Mouse (Mus musculus): ENCODE measurements at regions not wholly inside any gene's neighbourhood (a gene's known extent, or its start where the extent isn't known, plus 50 kb on each side); places are given as distances from the start of the nearest gene placed in this dataset.

DNA sequence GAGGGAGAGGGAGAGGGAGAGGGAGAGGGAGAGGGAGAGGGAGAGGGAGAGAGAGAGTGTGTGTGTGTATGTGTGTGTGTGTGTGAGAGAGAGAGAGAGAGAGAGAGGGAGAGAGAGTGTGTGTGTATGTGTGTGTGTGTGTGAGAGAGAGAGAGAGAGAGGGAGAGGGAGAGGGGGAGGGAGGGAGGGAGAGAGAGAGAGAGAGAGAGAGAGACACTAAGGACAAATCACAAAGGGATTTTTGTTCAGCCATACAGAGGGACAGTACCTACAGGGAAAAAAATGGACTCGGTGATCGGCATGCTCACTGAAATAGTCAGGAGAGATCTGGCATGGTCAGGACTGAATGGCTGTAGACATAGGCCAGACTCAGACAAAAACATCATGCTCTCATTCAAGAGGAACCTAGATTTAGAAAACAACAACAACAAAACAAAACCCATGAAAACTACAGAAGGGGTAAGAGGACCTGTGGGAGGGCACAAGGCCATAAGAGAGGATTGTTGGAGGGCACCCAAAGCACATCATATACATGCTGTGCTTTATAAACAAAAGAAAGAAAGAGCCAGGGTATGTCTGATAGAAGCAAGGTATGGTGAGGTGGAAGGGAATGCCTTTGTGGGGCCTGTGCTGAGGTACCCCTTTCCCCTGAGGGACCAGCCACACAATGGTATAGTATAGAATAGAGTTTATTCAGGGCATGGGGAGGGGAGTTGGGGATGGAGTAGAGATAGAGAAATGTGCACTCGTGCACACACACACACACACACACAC is 127.0 kb upstream of the Med14 start:
- DNase-seq: no peak

DNA sequence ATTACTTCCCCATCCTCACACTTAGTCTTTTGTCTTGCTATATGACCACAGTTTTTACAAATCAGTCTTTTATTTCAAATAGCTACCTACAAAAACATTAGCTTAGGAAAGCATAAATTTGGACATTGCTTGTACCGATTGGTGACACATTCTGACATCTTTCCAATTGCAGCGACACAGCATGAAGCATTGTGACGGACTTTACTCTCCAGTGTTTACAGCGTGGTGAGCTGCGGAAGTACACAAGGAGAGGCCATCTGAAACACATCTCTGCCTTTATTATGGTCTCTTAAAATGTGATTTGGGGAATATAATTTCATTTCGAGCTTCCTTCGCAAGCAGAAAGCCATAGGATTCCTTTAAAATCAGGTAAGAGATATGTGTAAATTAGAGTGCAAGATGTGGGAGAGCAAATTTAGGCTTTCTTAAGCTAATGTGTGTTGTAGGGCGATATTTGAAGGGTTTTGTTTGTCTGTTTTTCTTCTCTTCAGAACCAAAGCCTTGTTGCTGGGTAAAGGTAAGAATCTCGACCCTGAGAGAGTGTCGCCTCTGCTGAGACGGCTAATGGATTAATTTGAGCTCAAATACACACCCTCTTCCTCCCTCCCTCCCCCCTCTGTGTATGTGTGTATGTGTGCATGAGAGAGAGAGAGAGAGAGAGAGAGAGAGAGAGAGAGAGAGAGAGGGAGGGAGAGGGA is 126.3 kb upstream of the Med14 start:
- no peak for DNase-seq

DNA sequence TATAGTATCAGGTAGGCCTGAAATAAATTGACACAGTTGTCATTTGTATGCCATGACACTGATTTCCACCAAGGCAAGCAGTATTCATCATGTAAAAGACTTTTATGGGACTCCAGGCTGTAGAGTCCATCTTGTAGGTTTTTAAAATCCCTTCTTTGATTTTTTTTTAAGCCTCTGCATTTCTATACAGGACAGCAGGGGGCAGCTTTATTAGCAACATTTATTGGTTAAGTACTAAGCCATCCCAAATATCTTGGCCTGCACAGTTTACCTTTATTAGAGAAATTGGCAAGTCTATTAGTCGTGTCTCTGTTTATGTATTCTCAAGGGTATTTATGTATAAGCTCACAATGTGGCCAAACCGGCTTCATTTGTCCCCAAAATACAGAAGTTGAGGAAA is 125.6 kb upstream of the Med14 start:
- DNase-seq: no peak

DNA sequence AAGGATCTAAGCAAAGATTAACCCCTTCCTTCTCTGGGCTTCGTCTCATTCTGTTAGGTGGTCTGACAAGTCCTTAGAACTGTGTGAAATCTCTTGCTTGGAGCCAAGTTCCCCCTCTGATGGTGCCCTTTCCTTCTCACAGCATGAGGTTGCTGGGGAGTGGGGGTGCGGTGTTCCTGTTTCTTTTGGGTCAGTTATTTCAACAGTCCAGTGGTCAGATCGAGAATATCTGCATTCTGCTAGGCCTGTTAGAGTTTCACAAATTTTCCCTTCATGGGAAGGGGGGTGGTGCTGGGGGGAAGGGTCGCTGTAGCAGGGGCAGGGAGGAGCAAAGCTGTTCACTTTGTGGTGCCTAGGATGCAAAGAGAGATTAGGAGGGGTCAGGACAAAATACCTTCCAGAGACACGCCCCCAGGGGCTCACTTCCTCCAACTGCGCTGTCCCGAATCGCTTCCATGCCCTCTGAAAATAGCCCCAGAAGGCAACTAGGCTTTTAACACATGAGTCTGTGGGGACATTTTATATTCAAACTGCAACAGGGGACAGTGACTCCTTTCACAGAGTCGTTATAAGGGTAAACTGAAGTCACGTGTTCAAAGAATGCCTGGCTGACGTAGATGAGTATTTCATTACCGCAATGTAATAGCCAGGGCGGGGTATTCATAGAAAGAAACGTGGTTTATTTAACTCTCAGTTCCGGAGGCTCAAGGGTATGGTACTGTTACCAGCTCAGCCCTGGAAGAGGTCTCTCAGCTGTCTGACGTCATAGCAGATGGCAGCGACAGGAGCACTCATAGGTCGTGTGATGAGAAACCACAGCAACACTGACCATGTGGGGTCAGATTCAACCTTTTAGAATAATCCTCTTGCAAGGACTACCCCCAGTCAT is 124.5 kb upstream of the Med14 start:
- DNase-seq: peak; percentile 6

DNA sequence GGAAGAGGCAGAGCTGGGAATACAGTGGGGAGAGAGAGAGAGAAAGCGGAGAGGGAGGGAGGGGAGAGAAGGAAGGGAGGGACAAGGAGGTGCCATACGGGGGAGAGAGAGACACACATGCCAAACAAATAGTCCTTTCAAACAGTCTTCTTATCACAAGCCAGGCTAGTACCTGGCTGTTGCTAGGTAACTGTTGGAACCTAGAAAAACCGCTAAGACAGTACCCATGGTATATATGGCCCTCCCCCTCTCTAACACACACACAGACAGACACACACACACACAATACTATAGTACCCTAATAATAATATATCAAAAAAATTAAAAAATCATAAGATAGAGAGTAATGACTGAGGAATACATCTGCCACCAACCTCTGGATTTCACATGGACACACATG is 117.4 kb upstream of the Med14 start:
- no peak for DNase-seq

DNA sequence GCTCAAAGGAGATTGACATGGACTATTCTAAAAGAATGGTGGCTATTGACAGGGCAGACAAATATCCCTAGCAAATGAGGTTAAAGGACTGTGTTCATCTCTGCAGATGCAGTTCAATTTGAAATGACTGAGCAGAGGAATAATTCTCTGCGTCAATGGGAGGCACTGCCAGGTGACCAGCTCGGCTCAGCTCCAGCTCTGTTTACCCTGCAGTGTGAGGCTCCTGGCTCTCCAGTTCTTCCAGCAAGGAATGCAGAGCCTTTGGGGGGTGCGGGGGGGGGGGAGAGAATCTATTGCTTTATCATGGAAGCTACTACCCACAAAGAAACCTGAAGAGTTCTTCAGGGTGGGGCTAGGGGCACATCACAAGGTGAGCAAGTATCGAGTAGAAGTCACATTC is 115.6 kb upstream of the Med14 start:
- DNase-seq: no peak

DNA sequence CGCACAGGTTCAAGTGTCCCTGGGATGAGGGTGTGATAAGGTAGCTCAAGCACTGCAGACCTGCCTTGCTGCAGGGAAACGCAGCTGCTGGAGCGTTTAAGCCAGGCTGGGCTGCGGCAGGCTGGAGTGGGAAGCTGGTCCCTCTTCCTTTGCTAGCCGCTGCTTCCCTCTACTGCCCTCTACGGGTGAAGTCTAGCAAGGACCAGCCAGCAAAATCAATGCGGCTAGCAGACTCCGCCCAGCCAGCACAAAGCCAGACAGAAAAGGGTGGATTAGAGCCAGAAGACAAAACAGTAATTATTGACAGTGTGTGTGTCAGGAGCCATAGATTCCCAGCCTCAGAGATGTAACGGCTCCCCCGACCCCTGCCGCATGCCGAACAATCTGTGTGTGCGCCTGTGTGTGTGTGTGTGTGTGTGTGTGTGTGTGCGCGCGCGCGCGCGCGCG is 111.8 kb upstream of the Med14 start:
- DNase-seq: peak; percentile 88

DNA sequence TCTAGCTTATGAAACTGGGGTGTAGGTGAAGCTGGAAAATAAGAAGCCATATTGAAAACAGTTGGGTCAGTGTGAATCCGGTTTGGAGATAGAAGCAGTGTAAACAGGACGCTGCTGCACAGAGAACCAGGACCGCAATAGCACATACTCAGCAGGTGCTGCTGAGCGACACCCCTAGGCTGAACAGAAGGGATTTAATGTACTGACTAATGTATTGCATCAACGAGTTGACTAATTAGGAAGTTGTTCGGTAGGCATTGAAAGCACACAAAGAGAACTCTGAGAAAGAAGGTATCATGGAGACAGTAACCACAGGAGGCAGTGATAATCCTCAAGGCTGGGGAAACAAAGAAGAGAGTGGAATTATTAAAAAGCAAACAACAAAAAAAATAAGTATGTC is 111.4 kb upstream of the Med14 start:
- DNase-seq: no peak

DNA sequence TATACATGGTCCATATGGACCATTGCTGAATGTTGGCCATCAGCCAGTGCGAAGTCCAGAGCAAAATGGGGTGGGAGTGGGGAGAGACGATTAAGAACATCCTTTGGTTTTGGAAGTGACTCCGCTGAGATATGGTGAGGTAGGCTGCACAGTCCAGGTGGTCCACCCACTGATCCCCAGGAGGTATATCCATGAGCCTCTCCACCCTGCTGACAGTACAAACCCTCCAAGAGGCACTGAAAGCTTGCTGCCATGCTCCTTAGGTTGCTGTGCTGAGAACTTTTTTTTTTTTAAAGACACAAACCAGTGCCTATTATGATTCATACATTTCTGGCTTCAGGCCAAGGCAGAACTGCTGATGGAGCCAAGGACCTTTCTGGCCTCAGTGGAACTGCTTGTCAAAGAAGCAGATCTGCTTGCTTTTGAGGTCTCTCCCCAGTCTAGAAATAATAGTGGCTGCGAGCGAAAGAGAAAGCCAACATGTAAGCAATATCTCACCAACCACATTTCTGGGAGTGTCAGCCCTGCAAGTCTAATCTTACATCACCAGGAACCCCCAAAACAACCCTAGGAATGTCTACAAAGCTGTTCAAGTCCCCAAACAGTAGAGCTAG is 105.1 kb upstream of the Med14 start:
- DNase-seq: no peak

DNA sequence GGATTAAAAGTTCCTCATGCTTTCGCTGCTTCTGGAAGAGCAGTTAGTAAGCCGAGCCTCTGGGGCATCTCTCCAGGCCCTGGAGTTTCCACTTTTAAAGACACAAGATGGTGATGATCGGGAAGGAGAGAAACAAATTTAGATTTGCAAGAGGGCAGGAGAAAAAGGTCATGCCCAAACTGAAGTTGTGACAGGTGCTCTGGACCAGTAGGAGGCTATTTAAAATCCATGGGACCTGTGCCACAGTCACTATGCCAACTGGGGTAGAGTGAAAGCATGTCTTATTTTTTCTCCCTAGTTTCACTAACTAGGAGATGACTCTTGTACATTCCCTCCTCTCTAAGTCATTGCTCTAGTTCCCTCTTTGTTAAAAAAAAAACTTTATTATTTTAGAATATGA is 104.3 kb upstream of the Med14 start:
- no peak for DNase-seq

DNA sequence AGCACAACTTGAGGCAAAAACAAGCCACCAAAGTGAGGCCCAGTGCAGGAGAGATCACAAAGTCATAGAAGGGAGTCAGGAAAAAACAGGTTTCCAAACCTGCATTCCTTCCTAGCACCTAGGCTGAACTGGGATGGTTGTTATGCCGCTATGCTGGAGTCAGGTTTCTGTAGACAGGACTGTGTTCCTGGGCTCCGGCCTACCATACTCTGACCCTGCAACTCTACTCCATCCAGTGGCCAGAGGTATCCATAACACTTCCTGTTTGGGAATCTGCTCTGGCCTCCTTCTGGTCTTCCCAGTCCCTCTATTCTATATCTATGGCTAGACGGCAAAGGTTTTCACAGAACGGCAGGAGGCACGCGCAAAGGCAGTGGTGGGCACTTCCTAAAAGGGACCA is 98.3 kb upstream of the Med14 start:
- DNase-seq: peak; percentile 43

DNA sequence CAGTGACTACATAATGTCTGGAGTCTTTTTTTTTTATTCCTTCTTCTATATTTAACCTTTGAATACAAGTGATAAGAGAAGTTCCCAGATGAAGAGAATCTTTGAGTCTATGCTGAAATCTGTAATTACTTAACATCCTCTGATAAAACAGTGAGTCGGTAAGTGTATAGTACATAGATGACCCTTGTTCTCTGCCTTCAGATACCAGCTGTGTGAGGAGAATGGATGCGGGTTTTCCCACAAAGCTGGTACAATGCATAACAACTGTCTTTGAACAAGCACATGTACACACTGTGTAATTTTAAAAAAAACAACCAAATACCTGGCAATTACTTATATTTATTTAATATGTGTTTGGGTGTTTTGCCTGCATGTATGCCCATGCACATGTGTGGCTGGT is 96.9 kb upstream of the Med14 start:
- DNase-seq: no peak

DNA sequence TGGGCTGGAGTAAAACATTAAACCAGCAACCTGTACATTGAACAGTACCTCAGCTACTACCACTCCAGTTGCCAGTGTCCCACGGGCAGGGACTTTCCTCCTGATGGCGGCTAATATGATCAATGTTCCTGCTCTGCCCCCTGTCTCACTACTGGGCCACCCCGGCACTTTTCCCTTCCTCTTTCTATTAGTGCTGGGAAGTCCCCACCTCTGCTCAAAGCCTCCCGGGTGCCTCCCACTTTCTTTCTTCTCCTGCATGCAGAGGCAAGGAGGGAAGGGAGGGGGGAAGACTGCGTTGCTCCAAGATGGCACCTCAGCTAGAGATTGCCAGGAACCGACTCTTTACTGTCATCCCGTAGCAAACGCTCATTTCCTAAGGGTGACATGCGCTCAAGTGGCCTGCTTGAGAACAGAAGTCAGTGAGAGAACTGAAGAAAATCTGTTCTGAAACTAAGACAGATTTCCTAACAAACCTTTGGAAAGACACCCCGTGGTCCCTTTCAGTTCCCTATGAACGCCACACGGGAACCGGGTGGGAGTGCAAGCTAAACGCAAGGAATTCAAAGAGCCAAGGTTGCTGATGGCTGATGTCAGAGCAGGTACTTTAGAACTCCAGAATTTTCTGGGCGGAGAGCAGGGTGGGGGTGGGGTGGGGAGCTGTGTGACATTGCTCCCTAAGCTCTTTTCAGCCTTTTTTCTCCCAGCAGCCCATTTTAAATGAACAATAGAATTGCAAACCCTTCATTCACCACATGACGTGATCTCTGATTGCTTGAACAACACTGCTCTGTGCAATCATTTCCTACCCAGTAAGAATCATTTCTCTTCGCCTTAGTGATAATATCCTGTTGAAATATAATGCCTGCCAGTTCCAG is 96.2 kb upstream of the Med14 start:
- peak; percentile 65 for DNase-seq

DNA sequence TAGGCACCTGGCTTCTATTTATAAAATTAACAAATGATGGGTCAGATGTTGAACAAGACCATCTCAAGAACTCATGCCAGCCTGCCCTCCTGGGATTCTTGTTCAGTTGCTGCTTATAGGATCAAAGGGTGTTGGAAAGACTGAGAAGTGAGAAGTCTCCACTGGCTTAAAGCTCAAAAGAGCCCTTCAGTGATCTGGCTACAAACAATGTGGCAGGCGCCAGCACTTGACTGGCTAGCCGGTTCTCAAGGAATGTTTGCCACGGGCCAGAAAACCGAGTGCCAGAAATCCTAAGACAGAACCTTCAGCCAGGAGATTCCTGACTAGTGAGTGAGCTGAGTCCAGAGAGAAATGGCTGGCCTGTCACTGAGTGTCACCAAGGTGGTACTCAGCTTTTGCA is 93.6 kb upstream of the Med14 start:
- peak; percentile 64 for DNase-seq

DNA sequence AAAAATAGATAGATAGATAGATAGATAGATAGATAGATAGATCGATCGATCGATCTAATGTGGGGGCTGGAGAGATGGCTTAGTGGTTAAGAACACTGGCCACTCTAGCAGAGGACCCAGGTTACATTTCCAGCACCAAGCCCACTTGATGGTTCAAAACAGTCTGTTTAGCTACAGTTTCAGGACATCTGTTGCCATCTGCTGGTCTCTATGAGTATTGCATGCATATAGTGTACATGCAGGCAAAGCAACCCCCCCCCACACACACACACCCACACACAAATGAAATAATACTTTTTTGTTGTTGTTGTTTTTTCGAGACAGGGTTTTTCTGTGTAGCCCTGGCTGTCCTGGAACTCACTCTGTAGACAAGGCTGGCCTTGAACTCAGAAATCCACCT is 89.8 kb upstream of the Med14 start:
- peak; percentile 46 for DNase-seq

DNA sequence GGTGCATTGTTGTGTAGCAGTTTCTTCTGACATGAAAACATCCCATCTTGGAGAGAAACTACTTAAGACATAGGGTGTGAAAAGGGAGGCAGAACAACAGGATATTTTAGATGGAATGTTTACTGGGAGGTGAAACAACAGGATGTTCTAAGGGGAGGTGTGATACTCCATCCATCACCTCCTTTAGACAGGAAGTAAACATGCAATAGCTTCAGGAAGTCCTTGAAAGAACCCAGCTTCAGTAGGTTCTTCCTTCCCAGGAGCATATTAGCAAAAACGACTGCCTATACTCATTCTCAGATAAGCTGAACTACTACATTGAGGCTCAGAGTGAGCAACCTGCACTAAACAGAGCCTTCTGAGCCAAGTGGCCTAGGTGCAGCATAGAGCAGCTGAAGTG is 82.6 kb upstream of the Med14 start:
- DNase-seq: no peak

DNA sequence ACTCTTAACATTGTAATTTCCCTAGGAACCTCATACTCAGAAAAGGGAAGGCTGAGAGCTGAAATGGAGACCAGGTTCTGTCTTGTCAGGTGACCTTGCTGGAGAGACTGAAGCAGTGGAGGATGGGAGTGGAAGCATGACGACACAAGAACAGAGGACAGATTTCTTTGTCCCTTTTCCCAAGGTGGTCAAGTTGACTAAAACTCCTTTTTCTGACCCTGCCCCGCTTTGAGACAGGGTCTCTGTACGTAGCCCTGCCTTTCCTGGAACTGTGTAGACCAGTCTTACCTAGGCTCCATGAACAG is 79.1 kb upstream of the Med14 start:
- no peak for DNase-seq

DNA sequence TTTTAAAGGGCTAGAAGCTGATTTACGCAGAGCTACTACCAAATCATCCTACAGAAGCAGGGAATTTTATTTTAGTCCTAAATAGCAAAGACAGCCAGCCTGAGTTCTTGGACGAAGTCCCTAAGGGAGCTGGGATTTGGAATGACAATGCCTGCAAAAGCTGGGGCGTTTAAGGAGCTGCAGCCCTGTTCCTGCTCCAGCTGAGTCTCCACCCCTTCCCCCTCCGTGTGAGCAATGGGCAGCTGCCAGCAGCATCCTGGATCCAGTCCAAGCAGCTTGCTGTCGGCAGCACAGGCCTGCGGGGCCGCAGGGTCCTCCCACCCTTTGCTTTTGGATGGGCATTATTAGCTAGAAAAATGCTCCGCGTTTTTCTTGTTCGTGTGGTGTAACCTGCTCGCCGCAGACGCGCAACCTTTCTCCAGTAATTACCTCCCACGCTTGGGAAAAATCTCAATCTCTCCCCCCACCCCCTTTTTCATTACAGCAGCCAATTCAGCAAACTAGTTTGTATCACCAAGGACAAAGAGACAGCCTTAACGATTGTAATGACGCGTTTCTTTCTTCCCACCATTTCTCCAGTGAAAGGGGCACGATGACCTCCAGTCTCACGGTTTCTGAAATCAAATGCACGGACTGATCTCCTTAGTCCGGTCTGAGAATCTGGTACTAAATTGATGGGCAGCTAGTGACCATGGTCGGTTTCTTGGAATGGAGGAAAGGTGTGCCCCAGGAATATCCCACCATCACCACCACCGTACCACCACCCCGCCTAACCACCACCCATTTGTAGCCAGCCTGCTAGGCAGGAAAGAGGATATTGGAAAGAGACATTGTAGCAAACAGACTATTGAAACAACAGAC is 78.5 kb upstream of the Med14 start:
- DNase-seq: peak; percentile 94

DNA sequence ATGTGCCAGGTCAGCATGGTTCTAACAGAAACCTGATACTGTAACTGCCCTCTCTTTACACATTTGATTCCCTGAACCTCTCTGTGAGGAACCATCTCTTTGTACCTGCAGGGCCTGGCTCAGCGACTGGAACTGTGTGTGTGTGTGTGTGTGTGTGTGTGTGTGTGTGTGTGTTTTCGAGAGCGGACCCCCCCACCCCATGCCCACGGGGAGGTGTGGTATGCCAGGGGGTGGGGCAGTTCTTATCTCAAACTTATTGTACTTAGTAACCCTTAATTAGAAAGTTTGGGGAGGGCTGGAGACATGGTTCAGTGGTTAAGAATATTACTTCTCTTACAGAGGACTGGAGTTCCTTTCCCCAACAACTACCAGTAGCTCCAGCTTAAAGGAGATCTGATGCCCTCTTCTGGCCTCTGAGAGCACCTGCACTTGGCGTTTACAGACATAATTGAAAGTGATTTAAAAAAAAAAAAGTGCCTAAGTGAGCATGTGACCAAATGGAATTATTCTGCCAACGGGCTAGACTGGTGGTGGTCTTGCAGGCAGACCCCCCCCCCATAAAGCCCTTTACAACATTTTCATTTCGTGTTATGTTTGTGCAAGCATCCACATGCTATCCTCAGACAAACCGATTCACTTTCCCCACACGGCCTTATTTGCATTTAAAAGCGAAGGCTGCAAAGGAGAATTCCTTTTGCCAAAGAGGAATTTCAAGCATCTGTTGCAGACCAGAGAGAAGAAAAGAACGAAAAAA is 77.7 kb upstream of the Med14 start:
- DNase-seq: peak; percentile 77

DNA sequence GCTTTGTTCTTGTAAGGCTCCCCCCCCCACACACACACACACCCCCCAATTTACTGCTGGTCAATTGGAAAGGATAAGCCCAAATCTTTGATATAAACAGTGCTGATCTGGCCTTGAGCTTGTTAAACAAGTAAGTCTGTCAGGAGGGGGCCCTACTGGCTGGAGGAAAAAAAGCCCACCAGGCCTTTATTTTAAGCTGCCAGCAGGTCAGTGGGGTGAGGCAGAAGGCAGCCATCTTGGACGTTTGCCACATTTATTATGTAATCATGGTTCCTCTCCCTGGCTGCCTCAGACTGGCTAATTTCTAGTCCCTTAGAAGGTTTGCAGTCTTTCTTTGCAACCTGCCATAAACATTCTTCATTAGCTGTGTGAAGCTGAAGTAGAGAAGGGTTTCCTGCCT is 75.9 kb upstream of the Med14 start:
- DNase-seq: peak; percentile 50

DNA sequence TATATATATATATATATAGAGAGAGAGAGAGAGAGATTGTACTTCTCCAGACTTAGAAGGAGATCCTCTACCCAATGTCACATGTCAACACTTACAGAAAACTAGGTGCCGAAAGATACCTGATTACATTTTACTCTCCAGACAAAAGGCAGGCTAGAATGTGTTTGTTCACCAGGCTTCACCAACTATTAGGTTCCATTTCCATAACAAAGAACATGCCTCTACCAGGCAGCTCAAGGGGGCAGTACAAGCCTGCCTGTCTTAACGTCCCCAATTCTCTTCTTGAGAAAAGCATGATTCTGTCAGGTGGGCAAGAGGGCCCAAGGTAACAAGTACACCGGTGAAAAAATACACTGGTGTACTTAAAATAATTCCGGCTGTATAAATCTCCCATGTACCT is 72.8 kb upstream of the Med14 start:
- no peak for DNase-seq
